Mouse (Mus musculus): Measurements from ENCODE around the gene Scn11a. TPM values are rescaled to one million over a fixed set of nuclear protein-coding genes. Genes with fewer than 3 reads are reported as not detected.

Gene Scn11a
- total and polyA plus RNA-seq, 3 experiments = 0.13 to 0.54 (median 0.13) TPM

GRCm38 (mm10) chr9:119759457-119759856 lies 65.8 kb downstream of the Scn11a start:
- Histone ChIP-seq H3K4me2 (ENCODE audit: insufficient read depth, low read depth, poor library complexity, severe bottlenecking) (no peak overlapping the region), H3K79me2 (replicated peaks; ENCODE audit: control insufficient read depth, extremely low read depth, insufficient read depth, poor library complexity, severe bottlenecking) (no peaks in the 10 kb centered on the region), H3K27ac (ENCODE audit: insufficient read depth, low read depth) (no peak overlapping the region), H3K9ac (ENCODE audit: insufficient read depth, low read depth) (no peak overlapping the region), H3K9me3 (replicated peaks; ENCODE audit: low read length) (peaks cover 8% of the 10 kb centered on the region), H3K4me1 (ENCODE audit: control insufficient read depth in 1 of 2, insufficient read depth in 2 of 2) (no peaks in the 10 kb centered on the region), H3K27me3 (replicated peaks) (peaks cover 3% of the 10 kb centered on the region), H3K36me3 (replicated peaks in 1 of 2; ENCODE audit: control insufficient read depth in 1 of 2, insufficient read depth in 1 of 2, low read length in 1 of 2) (no peaks in the 10 kb centered on the region), H3K4me3 (replicated peaks in 1 of 3; ENCODE audit: low read depth in 2 of 3, low read length in 2 of 3, poor library complexity in 1 of 3) (no peak overlapping the region)
- in situ Hi-C loops (cut with MboI; ENCODE audit: low pct_ligation_motif_present, low pct_unique_long_range_greater_than_20kb, low sequenced_read_pairs) = loop anchor here (10.0 kb wide), 1 partner anchor 295 kb away; no protein-coding TSS in a partner anchor
- dilution Hi-C loops (cut with MboI; ENCODE audit: extremely low pct_ligation_motif_present, extremely low pct_unique_long_range_greater_than_20kb, low sequenced_read_pairs) = no loop called here
- no peak for DNase-seq (ENCODE audit: extremely low read depth)
- TF ChIP-seq UBTF (IDR thresholded peaks at IDR 0.05; ENCODE audit: low read depth, low read length) (no peak), HCFC1 (IDR thresholded peaks at IDR 0.05; ENCODE audit: low read depth, low read length) (no peak), CTCF (conservative IDR thresholded peaks at IDR 0.05 in 1 of 2, IDR thresholded peaks at IDR 0.05 in 1 of 2; ENCODE audit: low read depth in 2 of 2, low read length in 2 of 2) (peak; percentile 5 to 10; a peak in 1 of 4 replicates), TBP (conservative IDR thresholded peaks at IDR 0.05; ENCODE audit: low read depth, low read length) (no peak), PAX5 (IDR thresholded peaks at IDR 0.05; ENCODE audit: low read length) (no peak)

- no peaks in the 10 kb centered on the region for H3K79me2 ChIP-seq (replicated peaks; ENCODE audit: control insufficient read depth, extremely low read depth, insufficient read depth, poor library complexity, severe bottlenecking)
- in situ Hi-C loops (cut with MboI; ENCODE audit: low pct_ligation_motif_present, low pct_unique_long_range_greater_than_20kb, low sequenced_read_pairs) = loop anchor here (5.0 to 10.0 kb wide), 2 partner anchors 99 to 287 kb away; no protein-coding TSS in a partner anchor
- H3K4me3 ChIP-seq (replicated peaks in 1 of 3; ENCODE audit: low read depth in 2 of 3, low read length in 2 of 3, poor library complexity in 1 of 3) = no peak overlapping the region
- dilution Hi-C loops (cut with MboI; ENCODE audit: extremely low pct_ligation_motif_present, extremely low pct_unique_long_range_greater_than_20kb, low sequenced_read_pairs) = no loop called here
- no peaks in the 10 kb centered on the region for H3K9me3 ChIP-seq (replicated peaks; ENCODE audit: low read length)
- no peaks in the 10 kb centered on the region for H3K27me3 ChIP-seq (replicated peaks)
- H3K4me1 ChIP-seq (ENCODE audit: control insufficient read depth in 1 of 2, insufficient read depth in 2 of 2) = no peaks in the 10 kb centered on the region
- H3K9ac ChIP-seq (ENCODE audit: insufficient read depth, low read depth) = no peak overlapping the region
- H3K36me3 ChIP-seq (replicated peaks in 1 of 2; ENCODE audit: control insufficient read depth in 1 of 2, insufficient read depth in 1 of 2, low read length in 1 of 2) = no peaks in the 10 kb centered on the region
- DNase-seq (ENCODE audit: extremely low read depth) = peak; percentile 53
- no peak overlapping the region for H3K27ac ChIP-seq (ENCODE audit: insufficient read depth, low read depth)
- no peak overlapping the region for H3K4me2 ChIP-seq (ENCODE audit: insufficient read depth, low read depth, poor library complexity, severe bottlenecking)
- TF ChIP-seq CHD1 (IDR thresholded peaks at IDR 0.05; ENCODE audit: low read depth, low read length) (no peak), ETS1 (conservative IDR thresholded peaks at IDR 0.05; ENCODE audit: low read depth, low read length) (no peak), ELF1 (IDR thresholded peaks at IDR 0.05; ENCODE audit: low read depth, low read length) (no peak), RAD21 (IDR thresholded peaks at IDR 0.05; ENCODE audit: low read depth, low read length) (peak; percentile 77), SMC3 (IDR thresholded peaks at IDR 0.05; ENCODE audit: low read depth, low read length) (peak; percentile 83), MYC (IDR thresholded peaks at IDR 0.05; ENCODE audit: low read depth, low read length) (no peak), TCF12 (IDR thresholded peaks at IDR 0.05; ENCODE audit: low read depth, low read length) (no peak), MAZ (IDR thresholded peaks at IDR 0.05; ENCODE audit: low read depth, low read length) (0 out of 2 replicates have a peak, but pooled peaks have one; percentile 38), RCOR1 (conservative IDR thresholded peaks at IDR 0.05; ENCODE audit: low read depth, low read length) (no peak), UBTF (IDR thresholded peaks at IDR 0.05; ENCODE audit: low read depth, low read length) (no peak), POLR2AphosphoS2 (IDR thresholded peaks at IDR 0.05; ENCODE audit: low read depth, low read length) (no peak), MXI1 (IDR thresholded peaks at IDR 0.05; ENCODE audit: low read depth, low read length) (no peak), ZC3H11A (IDR thresholded peaks at IDR 0.05; ENCODE audit: low read depth, low read length) (peak; percentile 43), E2F4 (IDR thresholded peaks at IDR 0.05; ENCODE audit: insufficient replicate concordance, low read depth, low read length) (no peak), SIN3A (IDR thresholded peaks at IDR 0.05; ENCODE audit: low read length) (no peak), EP300 (IDR thresholded peaks at IDR 0.05; ENCODE audit: low read length) (no peak), MAFK (IDR thresholded peaks at IDR 0.05; ENCODE audit: insufficient replicate concordance, low read length) (no peak), CHD2 (IDR thresholded peaks at IDR 0.05; ENCODE audit: low read length) (no peak), PAX5 (IDR thresholded peaks at IDR 0.05; ENCODE audit: low read length) (no peak), GABPA (IDR thresholded peaks at IDR 0.05; ENCODE audit: insufficient replicate concordance, low read depth, low read length) (no peak), MEF2A (IDR thresholded peaks at IDR 0.05; ENCODE audit: borderline replicate concordance, low read depth, low read length) (no peak), CTCF (conservative IDR thresholded peaks at IDR 0.05 in 1 of 2, IDR thresholded peaks at IDR 0.05 in 1 of 2; ENCODE audit: low read depth in 2 of 2, low read length in 2 of 2) (peak in 1 of 2 experiments; percentile 83; a peak in 2 of 4 replicates), USF1 (IDR thresholded peaks at IDR 0.05; ENCODE audit: low read depth, low read length) (no peak), NRF1 (IDR thresholded peaks at IDR 0.05; ENCODE audit: low read depth, low read length) (no peak), IRF4 (IDR thresholded peaks at IDR 0.05; ENCODE audit: low read depth, low read length) (no peak), NELFE (IDR thresholded peaks at IDR 0.05; ENCODE audit: low read depth, low read length) (0 out of 2 replicates have a peak, but pooled peaks have one; percentile 27), MAX (IDR thresholded peaks at IDR 0.05; ENCODE audit: low read length) (no peak), HCFC1 (IDR thresholded peaks at IDR 0.05; ENCODE audit: low read depth, low read length) (no peak), JUN (IDR thresholded peaks at IDR 0.05; ENCODE audit: insufficient read depth, low read depth, low read length) (no peak), ZMIZ1 (IDR thresholded peaks at IDR 0.05; ENCODE audit: low read depth, low read length) (no peak), ZKSCAN1 (IDR thresholded peaks at IDR 0.05; ENCODE audit: borderline replicate concordance, low read depth, low read length) (no peak)
These were observed 73.7 kb downstream of the Scn11a start for GRCm38 (mm10) chr9:119751507-119751906.

Data from CH12.LX (cell line).